Mouse (Mus musculus) erythroid progenitor cell, adult 5-6 weeks (primary cell): Measurements from ENCODE around the gene Pip5k1b. TPM values are rescaled to one million over a fixed set of nuclear protein-coding genes. Genes with fewer than 3 reads are reported as not detected.

Experiments used
- ATAC-seq: replicated peaks from 2 replicates; pipeline ENCODE4 v1.8.0; 2016; ENCODE audit warnings: moderate number of reproducible peaks, mild to moderate bottlenecking, moderate TSS enrichment, inconsistent platforms; ENCODE audit not compliant: poor library complexity, low FRiP score, severe bottlenecking
- total RNA-seq, 2 experiments: library from RNA; stranded (forward) in 1 of 2; stranded (reverse) in 1 of 2; fragments of 150-400 nt in 1 of 2; fragments of 186-747, 209-891 nt in 1 of 2; gene quantifications; 2 replicates each; pipeline versions ENCODE4 v1.2.3 to v1.2.4; 2015 to 2017; ENCODE audit warnings: low replicate concordance in 2 of 2

The Pip5k1b gene
- total RNA-seq, 2 experiments from 2014 or later: 70.0 to 96.8 TPM

- no peak for ATAC-seq
Measured at GRCm38 (mm10) chr19:24432447-24432846, 123.2 kb downstream of the Pip5k1b start.

- no peak for ATAC-seq
Measured at GRCm38 (mm10) chr19:24431381-24431780, 124.3 kb downstream of the Pip5k1b start.

GRCm38 (mm10) chr19:24428011-24428410 is 127.7 kb downstream of the Pip5k1b start:
- no peak for ATAC-seq

GRCm38 (mm10) chr19:24427258-24427657 is 128.4 kb downstream of the Pip5k1b start:
- no peak for ATAC-seq

GRCm38 (mm10) chr19:24426759-24427181 is 128.9 kb downstream of the Pip5k1b start:
- no peak for ATAC-seq

- no peak for ATAC-seq
Measured at GRCm38 (mm10) chr19:24418030-24418429, 137.6 kb downstream of the Pip5k1b start.

- ATAC-seq: no peak
Measured at GRCm38 (mm10) chr19:24417659-24418004, 138.0 kb downstream of the Pip5k1b start.

GRCm38 (mm10) chr19:24416975-24417658 is 138.6 kb downstream of the Pip5k1b start:
- ATAC-seq: no peak

- no peak for ATAC-seq
Measured at GRCm38 (mm10) chr19:24415778-24416621, 139.7 kb downstream of the Pip5k1b start.

GRCm38 (mm10) chr19:24408863-24409564 is 146.7 kb downstream of the Pip5k1b start:
- ATAC-seq: no peak

GRCm38 (mm10) chr19:24404716-24405115 is 151.0 kb downstream of the Pip5k1b start:
- no peak for ATAC-seq

GRCm38 (mm10) chr19:24403245-24403644 is 152.4 kb downstream of the Pip5k1b start:
- ATAC-seq: no peak

- no peak for ATAC-seq
Measured at GRCm38 (mm10) chr19:24393920-24394319, 161.8 kb downstream of the Pip5k1b start.

GRCm38 (mm10) chr19:24391519-24392251 is 164.0 kb downstream of the Pip5k1b start:
- ATAC-seq: no peak

GRCm38 (mm10) chr19:24386956-24387865 is 168.5 kb downstream of the Pip5k1b start:
- ATAC-seq: no peak

GRCm38 (mm10) chr19:24378470-24378869 is 177.2 kb downstream of the Pip5k1b start:
- ATAC-seq: no peak

GRCm38 (mm10) chr19:24371763-24372640 is 183.7 kb downstream of the Pip5k1b start:
- ATAC-seq: 0 out of 2 replicates have a peak, but pooled peaks have one; percentile 34

GRCm38 (mm10) chr19:24368419-24368818 is 187.3 kb downstream of the Pip5k1b start:
- ATAC-seq: no peak
